Mouse (Mus musculus): ENCODE data around the gene Olfr619. TPM values are rescaled to one million over a fixed set of nuclear protein-coding genes. Genes with fewer than 3 reads are reported as not detected.

The Olfr619 gene
- not detected in 2 replicates for polyA plus RNA-seq (2016; fragmentation: Nextera tagmentation; extraction: Ambion mirVana)

DNA sequence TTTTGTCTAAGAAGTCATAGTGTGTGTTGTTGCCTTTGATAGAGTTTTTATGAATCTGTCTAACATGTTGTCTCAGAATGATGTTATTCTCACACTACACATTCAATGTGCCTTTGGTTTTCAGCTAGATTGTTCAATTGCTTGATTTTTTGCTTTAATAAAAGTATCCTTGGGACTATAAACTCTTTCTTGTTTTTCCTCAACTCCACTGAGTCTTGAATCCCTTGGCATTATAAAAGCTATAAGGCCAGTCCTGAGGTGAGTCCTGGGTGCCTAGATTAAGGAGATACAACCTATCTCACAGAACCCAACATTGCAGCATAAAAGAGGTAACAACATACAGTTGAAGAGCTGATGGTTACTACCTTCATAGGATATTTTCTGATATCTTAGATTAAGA, at the start of gene Olfr619:
Olfr619 (plus strand) TSS at position 301 of the 400 bp plus-strand sequence.
- Histone ChIP-seq H3K27ac (no peak within 1 kb of the TSS), H3K4me1 (no peaks in the 10 kb centered on the region), H3K27me3 (no peaks in the 10 kb centered on the region), H3K4me2 (replicated peaks) (no peak within 1 kb of the TSS), H3K36me3 (no peaks in the 10 kb centered on the region), H3K9me3 (replicated peaks) (no peaks in the 10 kb centered on the region), H3K9ac (no peak within 1 kb of the TSS), H3K4me3 (no peak within 1 kb of the TSS)
- ATAC-seq (ENCODE audit: low FRiP score) = no peak

DNA sequence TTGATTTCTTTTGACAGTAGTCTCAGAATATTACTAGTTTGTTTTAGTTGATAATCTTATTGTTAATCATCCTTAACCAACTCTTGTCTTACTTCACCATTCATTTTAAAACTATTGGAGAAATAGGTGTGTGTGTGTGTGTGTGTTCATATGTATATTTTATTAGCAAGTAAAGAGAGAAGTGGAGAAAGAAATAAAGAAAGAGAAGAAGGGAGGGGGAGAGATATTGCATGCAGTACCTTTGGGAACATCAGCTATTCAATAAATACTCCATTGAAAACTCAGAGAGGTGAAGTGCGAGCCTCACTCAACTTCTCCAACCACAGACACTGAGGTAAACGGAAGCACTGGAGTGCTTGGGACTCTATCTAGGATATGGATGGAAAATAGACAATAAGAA, 44.6 kb upstream of the Olfr619 start, which contains the start of gene Olfr615:
Olfr615 (plus strand) TSS at position 301 of the 400 bp plus-strand sequence.
- no peaks in the 10 kb centered on the region for H3K4me1 ChIP-seq
- ATAC-seq (ENCODE audit: low FRiP score) = no peak
- no peak within 1 kb of the TSS for H3K4me3 ChIP-seq
- no peak within 1 kb of the TSS for H3K4me2 ChIP-seq (replicated peaks)
- H3K27me3 ChIP-seq = no peaks in the 10 kb centered on the region
- no peak within 1 kb of the TSS for H3K9ac ChIP-seq
- H3K27ac ChIP-seq = no peak within 1 kb of the TSS
- 84% methylated on average over 2 of the region's 2 CpGs for WGBS
- no peaks in the 10 kb centered on the region for H3K36me3 ChIP-seq
- no peaks in the 10 kb centered on the region for H3K9me3 ChIP-seq (replicated peaks)

DNA sequence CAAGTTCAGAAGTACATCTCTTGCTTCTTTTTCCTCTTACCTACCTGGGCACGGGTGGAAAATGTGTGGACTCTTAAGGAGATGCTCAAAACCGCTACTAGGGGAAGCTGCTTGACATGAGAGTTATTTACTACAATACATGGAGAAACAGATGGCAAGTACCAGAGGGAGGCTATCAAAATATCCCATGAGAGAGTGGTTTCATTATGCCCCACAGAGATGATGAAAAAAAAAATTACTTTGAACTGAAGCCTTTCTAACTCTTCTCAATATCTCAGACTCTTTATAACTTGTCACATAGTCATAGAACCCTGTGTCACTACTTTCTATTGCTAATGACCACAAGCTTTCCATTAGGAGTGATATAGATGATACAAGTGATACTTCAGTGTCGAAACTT, 31.3 kb upstream of the Olfr619 start, which contains the start of gene Olfr616:
Olfr616 (minus strand) TSS at position 101 of the 400 bp plus-strand sequence.
- Histone ChIP-seq H3K27me3 (no peaks in the 10 kb centered on the region), H3K9ac (no peak within 1 kb of the TSS), H3K27ac (no peak within 1 kb of the TSS), H3K36me3 (no peaks in the 10 kb centered on the region), H3K9me3 (replicated peaks) (no peaks in the 10 kb centered on the region), H3K4me1 (no peaks in the 10 kb centered on the region), H3K4me2 (replicated peaks) (no peak within 1 kb of the TSS), H3K4me3 (no peak within 1 kb of the TSS)
- no peak for ATAC-seq (ENCODE audit: low FRiP score)
- WGBS = 80% methylated on average over 3 of the region's 3 CpGs

DNA sequence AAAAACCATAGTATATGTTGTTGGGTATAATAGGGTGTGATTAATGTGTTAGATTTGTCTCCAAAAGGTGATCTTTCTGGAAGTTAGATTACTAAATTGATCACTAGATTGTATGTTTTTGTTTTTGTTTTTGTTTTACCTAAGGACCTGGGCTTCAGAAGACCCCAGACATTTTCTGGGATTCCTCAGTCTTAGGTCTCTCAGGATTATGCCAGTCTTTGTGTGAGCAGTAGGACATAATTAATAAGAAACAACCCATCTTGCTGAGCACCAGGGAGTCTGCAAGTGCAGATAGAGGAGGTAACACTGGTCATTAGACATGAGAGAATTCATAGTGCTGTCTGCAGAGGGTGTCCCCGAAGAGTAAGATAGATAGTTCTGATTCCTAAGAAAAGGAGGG, 27.6 kb upstream of the Olfr619 start, which contains the start of gene Olfr617:
Olfr617 (plus strand) TSS at position 301 of the 400 bp plus-strand sequence.
- no peak within 1 kb of the TSS for H3K4me3 ChIP-seq
- no peak within 1 kb of the TSS for H3K27ac ChIP-seq
- no peaks in the 10 kb centered on the region for H3K27me3 ChIP-seq
- H3K9me3 ChIP-seq (replicated peaks) = no peaks in the 10 kb centered on the region
- no peak within 1 kb of the TSS for H3K4me2 ChIP-seq (replicated peaks)
- H3K4me1 ChIP-seq = no peaks in the 10 kb centered on the region
- no peaks in the 10 kb centered on the region for H3K36me3 ChIP-seq
- no peak for ATAC-seq (ENCODE audit: low FRiP score)
- 91% methylated on average over 1 of the region's 1 CpGs for WGBS
- no peak within 1 kb of the TSS for H3K9ac ChIP-seq

DNA sequence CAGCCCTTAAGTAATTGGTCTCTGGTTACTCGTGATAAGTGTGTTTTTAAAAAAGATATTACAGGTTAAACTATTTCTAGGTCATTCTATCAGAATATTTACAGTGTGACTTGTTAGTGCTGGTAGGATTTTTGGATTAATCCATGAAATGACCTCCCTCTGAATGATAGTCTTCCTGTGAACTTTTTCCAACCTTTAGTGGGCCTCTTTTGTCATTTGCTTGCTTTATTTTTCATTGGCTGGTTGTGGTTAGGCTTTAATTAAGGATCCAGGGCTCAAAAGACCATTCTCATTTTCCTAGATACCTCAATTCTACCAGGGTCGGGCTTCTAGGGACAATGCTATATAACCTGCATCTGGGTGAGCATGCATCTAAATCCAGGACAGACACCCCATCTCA, 10.6 kb upstream of the Olfr619 start, which contains the start of gene Olfr618:
Olfr618 (plus strand) TSS at position 301 of the 400 bp plus-strand sequence.
- no peak within 1 kb of the TSS for H3K4me2 ChIP-seq (replicated peaks)
- no peak within 1 kb of the TSS for H3K27ac ChIP-seq
- H3K36me3 ChIP-seq = no peaks in the 10 kb centered on the region
- no peaks in the 10 kb centered on the region for H3K27me3 ChIP-seq
- no peak within 1 kb of the TSS for H3K4me3 ChIP-seq
- H3K9me3 ChIP-seq (replicated peaks) = no peaks in the 10 kb centered on the region
- ATAC-seq (ENCODE audit: low FRiP score) = no peak
- H3K9ac ChIP-seq = no peak within 1 kb of the TSS
- WGBS = 73% methylated on average over 2 of the region's 2 CpGs
- no peaks in the 10 kb centered on the region for H3K4me1 ChIP-seq

DNA sequence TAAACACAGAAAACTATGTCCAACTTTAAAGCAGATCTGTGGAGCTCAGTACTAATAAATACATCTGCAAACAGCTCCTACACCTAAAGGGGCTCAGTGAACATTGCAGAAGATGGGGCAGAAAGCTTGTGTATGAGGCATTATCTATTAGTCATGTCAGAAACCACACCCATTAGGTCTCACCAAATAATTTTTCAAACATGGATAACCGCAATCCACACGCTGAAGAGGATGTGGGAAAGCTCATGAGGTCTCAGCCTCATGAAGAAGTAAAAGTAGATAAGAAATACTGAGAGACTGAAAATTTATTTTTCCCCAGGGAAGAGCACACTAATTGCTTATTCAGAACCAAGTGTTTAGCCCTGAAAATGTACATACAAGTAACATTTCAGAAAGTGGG, 7.0 kb downstream of the Olfr619 start:
- H3K9ac ChIP-seq = no peak overlapping the region
- no peaks in the 10 kb centered on the region for H3K4me1 ChIP-seq
- H3K9me3 ChIP-seq (replicated peaks) = no peaks in the 10 kb centered on the region
- 83% methylated on average over 2 of the region's 2 CpGs for WGBS
- H3K4me3 ChIP-seq = no peak overlapping the region
- no peaks in the 10 kb centered on the region for H3K36me3 ChIP-seq
- H3K27me3 ChIP-seq = no peaks in the 10 kb centered on the region
- H3K4me2 ChIP-seq (replicated peaks) = no peak overlapping the region
- ATAC-seq (ENCODE audit: low FRiP score) = no peak
- H3K27ac ChIP-seq = no peak overlapping the region

DNA sequence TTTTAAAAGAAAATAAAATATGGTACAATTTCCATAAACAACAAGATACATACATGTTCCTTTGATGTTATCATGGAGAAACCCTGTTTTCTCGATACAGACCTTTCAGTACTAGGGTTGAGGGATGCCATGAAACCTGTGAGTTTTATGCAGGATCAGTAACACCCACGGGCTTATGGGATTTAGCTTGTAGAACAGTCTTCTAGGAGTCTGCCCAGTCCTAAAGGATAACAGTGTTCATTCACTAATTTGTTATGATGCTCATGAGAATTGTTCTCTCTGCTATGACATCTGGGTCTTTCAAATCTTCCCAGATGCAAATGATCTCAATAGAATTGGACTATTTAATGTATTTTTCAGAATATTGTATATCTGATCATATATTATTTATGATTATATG, 12.1 kb downstream of the Olfr619 start, which contains the start of gene Olfr620:
Olfr620 (minus strand) TSS at position 101 of the 400 bp plus-strand sequence.
- Histone ChIP-seq H3K4me2 (replicated peaks) (no peak within 1 kb of the TSS), H3K4me1 (no peaks in the 10 kb centered on the region), H3K27me3 (no peaks in the 10 kb centered on the region), H3K27ac (no peak within 1 kb of the TSS), H3K4me3 (no peak within 1 kb of the TSS), H3K9me3 (replicated peaks) (no peaks in the 10 kb centered on the region), H3K9ac (no peak within 1 kb of the TSS), H3K36me3 (no peaks in the 10 kb centered on the region)
- ATAC-seq (ENCODE audit: low FRiP score) = no peak
- WGBS = 83% methylated on average over 2 of the region's 2 CpGs

DNA sequence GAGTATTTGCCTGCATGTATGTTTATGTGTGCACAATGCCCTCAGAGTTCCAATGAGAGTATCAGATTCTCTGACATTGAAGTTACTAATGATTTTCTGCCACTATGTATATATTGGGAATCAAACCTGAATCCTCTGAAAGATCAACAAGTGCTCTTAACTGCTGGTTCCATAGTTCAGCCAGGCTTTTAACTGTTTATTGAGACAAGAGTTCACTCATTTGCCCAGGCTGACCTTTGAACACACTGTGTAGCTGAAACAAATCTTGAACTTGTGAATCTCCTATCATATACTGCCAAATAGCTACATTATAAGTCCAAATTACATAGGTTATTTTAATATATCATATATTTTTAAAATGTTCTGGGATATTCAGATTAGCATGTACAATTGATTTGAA, 36.4 kb downstream of the Olfr619 start:
- no peaks in the 10 kb centered on the region for H3K27me3 ChIP-seq
- ATAC-seq (ENCODE audit: low FRiP score) = no peak
- H3K9ac ChIP-seq = no peak overlapping the region
- H3K4me1 ChIP-seq = no peaks in the 10 kb centered on the region
- H3K4me2 ChIP-seq (replicated peaks) = no peak overlapping the region
- H3K36me3 ChIP-seq = no peaks in the 10 kb centered on the region
- H3K4me3 ChIP-seq = no peak overlapping the region
- H3K27ac ChIP-seq = no peak overlapping the region
- no peaks in the 10 kb centered on the region for H3K9me3 ChIP-seq (replicated peaks)

DNA sequence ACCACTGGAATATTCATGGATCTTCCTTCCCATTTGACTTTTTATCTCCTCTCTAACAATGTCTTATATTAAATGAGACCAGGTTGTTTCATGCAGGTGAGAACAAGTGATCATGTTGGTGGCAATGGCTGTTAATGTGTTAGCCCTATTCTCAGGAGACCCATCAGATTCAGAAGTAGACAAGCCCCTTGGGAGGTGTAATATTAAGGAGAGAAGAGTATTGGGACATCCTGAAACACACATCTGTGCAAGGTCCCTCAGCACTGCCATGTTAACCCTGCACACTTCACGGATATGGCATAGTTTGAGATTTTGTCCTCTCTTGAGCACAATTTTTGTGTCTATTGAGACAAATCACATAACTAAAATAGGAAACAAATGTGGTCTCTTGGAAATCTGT, 42.2 kb downstream of the Olfr619 start, which contains the start of gene Olfr622:
Olfr622 (minus strand) TSS at position 101 of the 400 bp plus-strand sequence.
- Histone ChIP-seq H3K9ac (no peak within 1 kb of the TSS), H3K9me3 (replicated peaks) (no peaks in the 10 kb centered on the region), H3K4me1 (no peaks in the 10 kb centered on the region), H3K27ac (no peak within 1 kb of the TSS), H3K27me3 (no peaks in the 10 kb centered on the region), H3K4me2 (replicated peaks) (no peak within 1 kb of the TSS), H3K4me3 (no peak within 1 kb of the TSS), H3K36me3 (no peaks in the 10 kb centered on the region)
- ATAC-seq (ENCODE audit: low FRiP score) = no peak
- 79% methylated on average over 1 of the region's 1 CpGs for WGBS

DNA sequence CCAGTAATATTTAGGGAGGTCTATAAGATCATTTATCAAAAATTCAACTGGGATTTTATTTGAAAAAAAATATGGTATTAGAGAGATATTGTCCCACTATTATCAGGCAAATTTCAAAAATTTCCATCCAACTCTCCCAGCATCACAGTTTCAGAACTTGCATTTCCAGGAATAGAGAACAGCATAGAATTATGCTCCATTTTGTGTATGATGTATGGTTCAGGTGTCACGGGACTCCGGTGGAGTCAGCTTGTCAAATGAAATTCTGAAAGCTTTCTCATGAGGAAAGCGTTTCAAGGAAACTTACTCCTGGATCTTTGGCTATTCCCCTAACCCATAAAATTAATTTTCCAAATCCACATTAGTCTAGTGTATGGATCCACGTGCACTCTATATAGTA, 43.7 kb downstream of the Olfr619 start:
- Histone ChIP-seq H3K9ac (no peak overlapping the region), H3K36me3 (no peaks in the 10 kb centered on the region), H3K4me3 (no peak overlapping the region), H3K9me3 (replicated peaks) (no peaks in the 10 kb centered on the region), H3K27ac (no peak overlapping the region), H3K4me2 (replicated peaks) (no peak overlapping the region), H3K4me1 (no peaks in the 10 kb centered on the region), H3K27me3 (no peaks in the 10 kb centered on the region)
- 93% methylated on average over 4 of the region's 4 CpGs for WGBS
- no peak for ATAC-seq (ENCODE audit: low FRiP score)

Small RNA genes lying within 50 kb of the gene (microRNA-seq; reads per million reads assigned to microRNA genes)
- not detected for gene Gm26506

Other genes starting within 250 kb of the Olfr619 start
- not detected in 2 replicates for gene Olfr601, start 237.9 kb upstream of the Olfr619 start, polyA plus RNA-seq (2016; fragmentation: Nextera tagmentation; extraction: Ambion mirVana)
- not detected in 2 replicates for gene Olfr603, start 214.4 kb upstream of the Olfr619 start, polyA plus RNA-seq (2016; fragmentation: Nextera tagmentation; extraction: Ambion mirVana)
- gene Usp17lc, start 185.5 kb upstream of the Olfr619 start, polyA plus RNA-seq (2016; fragmentation: Nextera tagmentation; extraction: Ambion mirVana) = not detected in 2 replicates
- gene Olfr605, start 155.1 kb upstream of the Olfr619 start, polyA plus RNA-seq (2016; fragmentation: Nextera tagmentation; extraction: Ambion mirVana) = not detected in 2 replicates
- not detected in 2 replicates for gene Olfr606, start 151.5 kb upstream of the Olfr619 start, polyA plus RNA-seq (2016; fragmentation: Nextera tagmentation; extraction: Ambion mirVana)
- gene Olfr607, start 136.4 kb upstream of the Olfr619 start, polyA plus RNA-seq (2016; fragmentation: Nextera tagmentation; extraction: Ambion mirVana) = not detected in 2 replicates
- not detected in 2 replicates for gene Olfr608, start 130.7 kb upstream of the Olfr619 start, polyA plus RNA-seq (2016; fragmentation: Nextera tagmentation; extraction: Ambion mirVana)
- gene Olfr609, start 102.5 kb upstream of the Olfr619 start, polyA plus RNA-seq (2016; fragmentation: Nextera tagmentation; extraction: Ambion mirVana) = not detected in 2 replicates
- not detected in 2 replicates for gene Olfr610, start 88.5 kb upstream of the Olfr619 start, polyA plus RNA-seq (2016; fragmentation: Nextera tagmentation; extraction: Ambion mirVana)
- gene Olfr611, start 79.7 kb upstream of the Olfr619 start, polyA plus RNA-seq (2016; fragmentation: Nextera tagmentation; extraction: Ambion mirVana) = not detected in 2 replicates
- not detected in 2 replicates for gene Olfr612, start 57.9 kb upstream of the Olfr619 start, polyA plus RNA-seq (2016; fragmentation: Nextera tagmentation; extraction: Ambion mirVana)
- gene Olfr613, start 52.5 kb upstream of the Olfr619 start, polyA plus RNA-seq (2016; fragmentation: Nextera tagmentation; extraction: Ambion mirVana) = not detected in 2 replicates
- not detected in 2 replicates for gene Olfr615, start 44.5 kb upstream of the Olfr619 start, polyA plus RNA-seq (2016; fragmentation: Nextera tagmentation; extraction: Ambion mirVana)
- not detected in 2 replicates for gene Olfr616, start 31.4 kb upstream of the Olfr619 start, polyA plus RNA-seq (2016; fragmentation: Nextera tagmentation; extraction: Ambion mirVana)
- gene Olfr617, start 27.5 kb upstream of the Olfr619 start, polyA plus RNA-seq (2016; fragmentation: Nextera tagmentation; extraction: Ambion mirVana) = not detected in 2 replicates
- not detected in 2 replicates for gene Olfr618, start 10.5 kb upstream of the Olfr619 start, polyA plus RNA-seq (2016; fragmentation: Nextera tagmentation; extraction: Ambion mirVana)
- gene Olfr620, start 12.0 kb downstream of the Olfr619 start, polyA plus RNA-seq (2016; fragmentation: Nextera tagmentation; extraction: Ambion mirVana) = not detected in 2 replicates
- not detected in 2 replicates for gene Olfr622, start 42.1 kb downstream of the Olfr619 start, polyA plus RNA-seq (2016; fragmentation: Nextera tagmentation; extraction: Ambion mirVana)
- gene Olfr623, start 63.1 kb downstream of the Olfr619 start, polyA plus RNA-seq (2016; fragmentation: Nextera tagmentation; extraction: Ambion mirVana) = not detected in 2 replicates
- 0.04 and 0.07 TPM in 2 replicates for gene Olfr624, start 70.6 kb downstream of the Olfr619 start, polyA plus RNA-seq (2016; fragmentation: Nextera tagmentation; extraction: Ambion mirVana)
- not detected in 2 replicates for gene Olfr625-ps1, start 82.1 kb downstream of the Olfr619 start, polyA plus RNA-seq (2016; fragmentation: Nextera tagmentation; extraction: Ambion mirVana)
- gene Olfr243, start 114.1 kb downstream of the Olfr619 start, polyA plus RNA-seq (2016; fragmentation: Nextera tagmentation; extraction: Ambion mirVana) = not detected in 2 replicates
- not detected in 2 replicates for gene Olfr628, start 129.8 kb downstream of the Olfr619 start, polyA plus RNA-seq (2016; fragmentation: Nextera tagmentation; extraction: Ambion mirVana)
- not detected in 2 replicates for gene Olfr629, start 144.4 kb downstream of the Olfr619 start, polyA plus RNA-seq (2016; fragmentation: Nextera tagmentation; extraction: Ambion mirVana)
- not detected in 2 replicates for gene Olfr630, start 156.8 kb downstream of the Olfr619 start, polyA plus RNA-seq (2016; fragmentation: Nextera tagmentation; extraction: Ambion mirVana)
- not detected in 2 replicates for gene Olfr69, start 171.0 kb downstream of the Olfr619 start, polyA plus RNA-seq (2016; fragmentation: Nextera tagmentation; extraction: Ambion mirVana)
- gene Olfr68, start 179.1 kb downstream of the Olfr619 start, polyA plus RNA-seq (2016; fragmentation: Nextera tagmentation; extraction: Ambion mirVana) = not detected in 2 replicates
- gene Olfr67, start 191.2 kb downstream of the Olfr619 start, polyA plus RNA-seq (2016; fragmentation: Nextera tagmentation; extraction: Ambion mirVana) = not detected in 2 replicates
- 799 and 940 TPM in 2 replicates for gene Hbb-bt, start 213.4 kb downstream of the Olfr619 start, polyA plus RNA-seq (2016; fragmentation: Nextera tagmentation; extraction: Ambion mirVana)
- gene Hbb-bs, start 227.5 kb downstream of the Olfr619 start, polyA plus RNA-seq (2016; fragmentation: Nextera tagmentation; extraction: Ambion mirVana) = 613 and 772 TPM in 2 replicates
- gene Hbb-bh2, start 239.9 kb downstream of the Olfr619 start, polyA plus RNA-seq (2016; fragmentation: Nextera tagmentation; extraction: Ambion mirVana) = not detected in 2 replicates
- 614 and 792 TPM in 2 replicates for gene Hbb-bh1, start 242.6 kb downstream of the Olfr619 start, polyA plus RNA-seq (2016; fragmentation: Nextera tagmentation; extraction: Ambion mirVana)

Data from hindbrain, embryonic 12.5 days (tissue).